Comparison of ENCODE assay signal across 24 mouse cellular contexts in genomic region chr5:74208438-74208837, GRCm38 (mm10). TPM values are rescaled to one million over a fixed set of nuclear protein-coding genes. Genes with fewer than 3 reads are reported as not detected.
DNase-seq lines count a peak whose midpoint lies in the region; ATAC-seq and TF ChIP-seq lines count a peak whose summit lies in the region.
"Had no signal": no experiment of that assay in that cellular context is flagged by ENCODE, and none has a peak within 500 bp of the region (broad histone marks: within the 10 kb centered on the region; RNA-seq: fewer than 3 reads in every experiment).

No protein-coding gene starts in this region.

- H3K9me3 ChIP-seq in heart, embryonic 13.5 days, result no peaks in the 10 kb centered on the region
- H3K9me3 ChIP-seq in intestine, embryonic 15.5 days, result no peaks in the 10 kb centered on the region
- H3K9me3 ChIP-seq in stomach, embryonic 15.5 days, result no peaks in the 10 kb centered on the region
- H3K9me3 ChIP-seq: embryonic facial prominence, embryonic 15.5 days; lung, embryonic 15.5 days; midbrain, embryonic 13.5 days; neural tube, embryonic 13.5 days had no signal

- peaks cover 87% of the 10 kb centered on the region for H3K4me1 ChIP-seq in heart, embryonic 13.5 days
- H3K4me1 ChIP-seq in intestine, embryonic 15.5 days (replicated peaks), result peaks cover 14% of the 10 kb centered on the region; the same call in 1 of the 2 replicates
- H3K4me1 ChIP-seq in stomach, embryonic 15.5 days, result peaks cover 4% of the 10 kb centered on the region; the same call in 1 of the 2 replicates
- H3K4me1 ChIP-seq: midbrain, embryonic 13.5 days had no signal

- no peak overlapping the region for H3K4me3 ChIP-seq in heart, embryonic 13.5 days
- no peak overlapping the region for H3K4me3 ChIP-seq in left cerebral cortex, adult 2 months
- no peak overlapping the region for H3K4me3 ChIP-seq in intestine, embryonic 15.5 days (replicated peaks)
- H3K4me3 ChIP-seq in stomach, embryonic 15.5 days (replicated peaks), result no peak overlapping the region
- H3K4me3 ChIP-seq: embryonic facial prominence, embryonic 15.5 days; lung, embryonic 15.5 days; midbrain, embryonic 13.5 days; neural tube, embryonic 13.5 days had no signal

- peak overlapping the region; percentile 48 for H3K9ac ChIP-seq in heart, embryonic 13.5 days
- no peak overlapping the region for H3K9ac ChIP-seq in intestine, embryonic 15.5 days
- H3K9ac ChIP-seq in stomach, embryonic 15.5 days, result no peak overlapping the region
- H3K9ac ChIP-seq: embryonic facial prominence, embryonic 15.5 days; liver, embryonic 14.5 days; lung, embryonic 15.5 days; midbrain, embryonic 13.5 days; neural tube, embryonic 13.5 days had no signal

- peak overlapping the region; percentile 85 for H3K27ac ChIP-seq in heart, embryonic 13.5 days (replicated peaks)
- peak overlapping the region; percentile 75; the same call in 1 of the 2 replicates for H3K27ac ChIP-seq in left cerebral cortex, adult 2 months
- H3K27ac ChIP-seq in intestine, embryonic 15.5 days, result no peak overlapping the region
- H3K27ac ChIP-seq in stomach, embryonic 15.5 days, result no peak overlapping the region
- H3K27ac ChIP-seq: hindbrain, postnatal 0 days; liver, embryonic 14.5 days; midbrain, embryonic 13.5 days; neural tube, embryonic 13.5 days had no signal

- no peaks in the 10 kb centered on the region for H3K27me3 ChIP-seq in heart, embryonic 13.5 days (replicated peaks)
- H3K27me3 ChIP-seq in intestine, embryonic 15.5 days (replicated peaks), result no peaks in the 10 kb centered on the region
- no peaks in the 10 kb centered on the region for H3K27me3 ChIP-seq in stomach, embryonic 15.5 days (replicated peaks)
- H3K27me3 ChIP-seq: embryonic facial prominence, embryonic 15.5 days; lung, embryonic 15.5 days; neural tube, embryonic 13.5 days had no signal

- no peak for TF ChIP-seq CTCF in left cerebral cortex, adult 2 months (IDR thresholded peaks at IDR 0.05)

- ATAC-seq in heart, embryonic 13.5 days (ENCODE audit: extremely low read depth, insufficient number of reproducible peaks, low FRiP score, low TSS enrichment), result peak; percentile 33; the same call in 1 of the 2 replicates
- ATAC-seq in intestine, embryonic 15.5 days, result peak; percentile 46
- ATAC-seq in stomach, embryonic 15.5 days (ENCODE audit: insufficient read depth, low FRiP score, low read depth), result 0 out of 2 replicates have a peak, but pooled peaks have one; percentile 17
- ATAC-seq: activated CD4-positive, CD25-positive, alpha-beta regulatory T cell, adult 4 months; CD4-positive, CD25-positive, alpha-beta regulatory T cell, adult 4 months; hindbrain, postnatal 0 days; midbrain, embryonic 13.5 days had no signal

- peak overlapping the region; percentile 11; the same call in 1 of the 2 replicates for H3K4me2 ChIP-seq in heart, embryonic 13.5 days
- no peak overlapping the region for H3K4me2 ChIP-seq in intestine, embryonic 15.5 days (replicated peaks)
- H3K4me2 ChIP-seq in stomach, embryonic 15.5 days, result no peak overlapping the region
- H3K4me2 ChIP-seq: embryonic facial prominence, embryonic 15.5 days; lung, embryonic 15.5 days; midbrain, embryonic 13.5 days; neural tube, embryonic 13.5 days had no signal

- H3K36me3 ChIP-seq in heart, embryonic 13.5 days, result no peaks in the 10 kb centered on the region; the same call in 1 of the 2 replicates
- no peaks in the 10 kb centered on the region for H3K36me3 ChIP-seq in intestine, embryonic 15.5 days
- H3K36me3 ChIP-seq in stomach, embryonic 15.5 days, result no peaks in the 10 kb centered on the region
- H3K36me3 ChIP-seq: embryonic facial prominence, embryonic 15.5 days; lung, embryonic 15.5 days; midbrain, embryonic 13.5 days; neural tube, embryonic 13.5 days had no signal

- intact Hi-C loops in left cerebral cortex, adult 2 months (cut with DNase I), result no loop called here
- intact Hi-C loops in left cerebral cortex, postnatal 25 days (cut with DNase I), result no loop called here

- 10% methylated on average over 7 of the region's 7 CpGs for WGBS in heart, embryonic 13.5 days
- WGBS in intestine, embryonic 15.5 days, result 44% methylated on average over 7 of the region's 7 CpGs
- WGBS in stomach, embryonic 15.5 days, result 47% methylated on average over 7 of the region's 7 CpGs

- no peak for DNase-seq in heart, adult 9 months (ENCODE audit: low spot score in 2 of 2)
- DNase-seq in left cerebral cortex, adult 2 months (ENCODE audit: extremely low spot score in 1 of 2, low spot score in 2 of 2), result no peak
- no peak for DNase-seq in left cerebral cortex, postnatal 25 days (ENCODE audit: low spot score in 2 of 2)
- DNase-seq in kidney, postnatal 36 days, result no peak
- DNase-seq: adrenal gland, postnatal 25 days; cerebellum, adult 11 months; cerebellum, postnatal 10 days; gastrocnemius, postnatal 10 days; kidney, adult 9 months; kidney, postnatal 4 days; layer of hippocampus, adult 9-11 months; thymus, adult 18-20 months; thymus, postnatal 4 days had no signal

RNA-seq across cellular contexts. Expression of gene Rasl11b, which starts 13.4 kb away (rescaled TPM):
- polyA plus RNA-seq in heart, embryonic 13.5 days (2015; fragmentation: Nextera tagmentation; extraction: Ambion mirVana), result 79.7 and 88.1 TPM in 2 replicates
- 100 to 1,000 TPM in 1 of 2 experiments, 10 to 100 TPM in 1; 72.5 to 103 TPM for total RNA-seq in left cerebral cortex, adult 2 months (2021)
- 10 to 100 TPM; 93.2 to 97.6 TPM for total RNA-seq in left cerebral cortex, postnatal 25 days (2021)
- 34.9 and 38.3 TPM in 2 replicates for polyA plus RNA-seq in intestine, embryonic 15.5 days (2015; fragmentation: Nextera tagmentation; extraction: Ambion mirVana)
- polyA plus RNA-seq in stomach, embryonic 15.5 days (2015; fragmentation: Nextera tagmentation; extraction: Ambion mirVana), result 47.9 and 50.3 TPM in 2 replicates

Comparison
In these comparisons a context has a peak if more than half of its experiments do, and no peak if none do; other contexts are left out.
1. H3K27ac ChIP-seq: peak in heart, embryonic 13.5 days (single experiment) and left cerebral cortex, adult 2 months (single experiment); none in intestine, embryonic 15.5 days (single experiment) and stomach, embryonic 15.5 days (single experiment).
2. Peak in every context shown above with its lines, with median percentiles within 50 percentile points of each other: ATAC-seq.